Mouse (Mus musculus): ENCODE measurements around the gene St3gal6.

- TF ChIP-seq CTCF (IDR thresholded peaks at IDR 0.05; ENCODE audit: low read depth, low read length) (no peak), TAL1 (conservative IDR thresholded peaks at IDR 0.05; ENCODE audit: low read depth, low read length) (peak; percentile 99), GATA2 (IDR thresholded peaks at IDR 0.05; ENCODE audit: borderline replicate concordance, low read depth, low read length) (peak; percentile 80; the same call in 1 of the 2 replicates)
Measured at GRCm38 (mm10) chr16:58497886-58498713, 25.9 kb downstream of the St3gal6 start.
